Mouse (Mus musculus): ENCODE results near the gene Pitx3. TPM values are rescaled to one million over a fixed set of nuclear protein-coding genes. Genes with fewer than 3 reads are reported as not detected.
"Not testable (repeated sequence)": the region's sequence is repeated elsewhere in the genome, so short reads cannot be mapped to it uniquely, and the experiment has no call there.

Gene Pitx3
- total RNA-seq, 2 experiments from 2014 or later: not detected

GRCm38 (mm10) chr19:46135297-46135696 is 12.8 kb downstream of the Pitx3 start:
- DNase-seq (ENCODE audit: low spot score in 2 of 2): peak; percentile 86 to 89
- intact Hi-C loops (cut with DNase I): loop anchor here (1.0 to 2.0 kb wide), 2 partner anchors 119 to 174 kb away; no protein-coding TSS in a partner anchor

- intact Hi-C loops (cut with DNase I): no loop called here
Observed at GRCm38 (mm10) chr19:46132577-46132976, 15.5 kb downstream of the Pitx3 start.

GRCm38 (mm10) chr19:46131694-46132525 is 16.2 kb downstream of the Pitx3 start, which contains the start of gene Elovl3:
TSS of gene Elovl3 (plus strand) at chr19:46131897.
- intact Hi-C loops (cut with DNase I): no loop called here

More at GRCm38 (mm10) chr19:46132577-46132976, 15.5 kb downstream of the Pitx3 start:
- DNase-seq (ENCODE audit: low spot score in 2 of 2): no peak

GRCm38 (mm10) chr19:46131283-46131682 is 16.8 kb downstream of the Pitx3 start:
- DNase-seq (ENCODE audit: low spot score in 2 of 2): no peak
- intact Hi-C loops (cut with DNase I): no loop called here

More at GRCm38 (mm10) chr19:46131694-46132525, 16.2 kb downstream of the Pitx3 start, which contains the start of gene Elovl3:
- DNase-seq (ENCODE audit: low spot score in 2 of 2): no peak

GRCm38 (mm10) chr19:46129737-46130136 is 18.4 kb downstream of the Pitx3 start:
- intact Hi-C loops (cut with DNase I); DNase-seq (ENCODE audit: low spot score in 2 of 2): not testable (repeated sequence)

- no peak for DNase-seq (ENCODE audit: low spot score in 2 of 2)
- intact Hi-C loops (cut with DNase I): no loop called here
Observed at GRCm38 (mm10) chr19:46126301-46126700, 21.8 kb downstream of the Pitx3 start.

- intact Hi-C loops (cut with DNase I): no loop called here
- no peak for DNase-seq (ENCODE audit: low spot score in 2 of 2)
Observed at GRCm38 (mm10) chr19:46124651-46125050, 23.5 kb downstream of the Pitx3 start.

GRCm38 (mm10) chr19:46123876-46124275 is 24.2 kb downstream of the Pitx3 start:
- intact Hi-C loops (cut with DNase I): no loop called here
- no peak for DNase-seq (ENCODE audit: low spot score in 2 of 2)

GRCm38 (mm10) chr19:46120872-46121271 is 27.3 kb downstream of the Pitx3 start:
- no peak for DNase-seq (ENCODE audit: low spot score in 2 of 2)

GRCm38 (mm10) chr19:46119458-46119857 is 28.7 kb downstream of the Pitx3 start:
- no peak for DNase-seq (ENCODE audit: low spot score in 2 of 2)
- intact Hi-C loops (cut with DNase I): no loop called here

More at GRCm38 (mm10) chr19:46120872-46121271, 27.3 kb downstream of the Pitx3 start:
- intact Hi-C loops (cut with DNase I): no loop called here

GRCm38 (mm10) chr19:46114617-46115016 is 33.5 kb downstream of the Pitx3 start:
- DNase-seq (ENCODE audit: low spot score in 2 of 2): no peak
- intact Hi-C loops (cut with DNase I): no loop called here

- intact Hi-C loops (cut with DNase I): no loop called here
- no peak for DNase-seq (ENCODE audit: low spot score in 2 of 2)
Observed at GRCm38 (mm10) chr19:46110781-46111180, 37.3 kb downstream of the Pitx3 start.

- intact Hi-C loops (cut with DNase I): no loop called here
- no peak for DNase-seq (ENCODE audit: low spot score in 2 of 2)
Observed at GRCm38 (mm10) chr19:46110214-46110613, 37.9 kb downstream of the Pitx3 start.

GRCm38 (mm10) chr19:46104187-46104557 is 44.0 kb downstream of the Pitx3 start:
- intact Hi-C loops (cut with DNase I): no loop called here
- DNase-seq (ENCODE audit: low spot score in 2 of 2): no peak

GRCm38 (mm10) chr19:46103437-46104186 is 44.5 kb downstream of the Pitx3 start:
- no peak for DNase-seq (ENCODE audit: low spot score in 2 of 2)
- intact Hi-C loops (cut with DNase I): no loop called here

GRCm38 (mm10) chr19:46099561-46099960 is 48.6 kb downstream of the Pitx3 start:
- DNase-seq (ENCODE audit: low spot score in 2 of 2): no peak

GRCm38 (mm10) chr19:46096396-46096795 is 51.7 kb downstream of the Pitx3 start:
- DNase-seq (ENCODE audit: low spot score in 2 of 2): no peak
- intact Hi-C loops (cut with DNase I): no loop called here

More at GRCm38 (mm10) chr19:46099561-46099960, 48.6 kb downstream of the Pitx3 start:
- intact Hi-C loops (cut with DNase I): no loop called here

- peak in 1 of 2 experiments; percentile 13 for DNase-seq (ENCODE audit: low spot score in 2 of 2)
Observed at GRCm38 (mm10) chr19:46095291-46095690, 52.8 kb downstream of the Pitx3 start.

GRCm38 (mm10) chr19:46094144-46094543 is 54.0 kb downstream of the Pitx3 start:
- DNase-seq (ENCODE audit: low spot score in 2 of 2): no peak
- intact Hi-C loops (cut with DNase I): no loop called here

More at GRCm38 (mm10) chr19:46095291-46095690, 52.8 kb downstream of the Pitx3 start:
- intact Hi-C loops (cut with DNase I): no loop called here

GRCm38 (mm10) chr19:46091641-46092040 is 56.5 kb downstream of the Pitx3 start:
- intact Hi-C loops (cut with DNase I): no loop called here
- no peak for DNase-seq (ENCODE audit: low spot score in 2 of 2)

Measured in left cerebral cortex, postnatal 36 days (tissue).